Mouse (Mus musculus) heart, embryonic 14.5 days (tissue): Measurements from ENCODE around the gene Sorcs3. TPM values are rescaled to one million over a fixed set of nuclear protein-coding genes. Genes with fewer than 3 reads are reported as not detected.

ENCODE experiments used
- ATAC-seq: fragments of 200-750 bp; cut with Nextera tagmentation; 2 replicates; pipeline ENCODE4 v1.8.0; 2017; ENCODE audit warnings: low read depth, moderate TSS enrichment; ENCODE audit not compliant: insufficient number of reproducible peaks, insufficient read depth, low FRiP score
- H3K27ac ChIP-seq, 2 experiments: fragments of 200-500 bp in 1 of 2; fragments of 300-500 bp in 1 of 2; sonication (generic) in 1 of 2; replicated peaks in 1 of 2; 2 replicates each; pipeline ENCODE4 v1.5.1; 2012 to 2014; ENCODE audit warnings: low read depth in 2 of 2, low read length in 2 of 2, control low read depth in 1 of 2, mild to moderate bottlenecking in 1 of 2, mixed read lengths in 1 of 2; ENCODE audit not compliant: control insufficient read depth in 1 of 2, insufficient read depth in 1 of 2
- H3K27me3 ChIP-seq: fragments of 300-500 bp; sonication (generic); 2 replicates; pipeline ENCODE4 v1.6.1; 2014; ENCODE audit warnings: mild to moderate bottlenecking, low read length, control low read depth; ENCODE audit not compliant: control insufficient read depth, insufficient read depth
- H3K36me3 ChIP-seq: fragments of 300-500 bp; sonication (generic); 2 replicates; pipeline ENCODE4 v1.6.1; 2014; ENCODE audit warnings: mild to moderate bottlenecking, control low read depth, low read length, mixed read lengths; ENCODE audit not compliant: control insufficient read depth, insufficient read depth
- H3K4me1 ChIP-seq, 2 experiments: fragments of 200-500 bp in 1 of 2; fragments of 300-500 bp in 1 of 2; sonication (generic) in 1 of 2; 2 replicates each; pipeline ENCODE4 v1.6.1; 2012 to 2014; ENCODE audit warnings: low read length in 2 of 2, control low read depth in 1 of 2, mixed read lengths in 1 of 2; ENCODE audit not compliant: control insufficient read depth in 2 of 2, insufficient read depth in 2 of 2
- H3K4me2 ChIP-seq: fragments of 300-500 bp; sonication (generic); 2 replicates; pipeline ENCODE4 v1.6.1; 2014; ENCODE audit warnings: mild to moderate bottlenecking, low read length
- H3K4me3 ChIP-seq, 2 experiments: fragments of 200-500 bp in 1 of 2; fragments of 300-500 bp in 1 of 2; sonication (generic) in 1 of 2; 2 replicates each; pipeline ENCODE4 v1.5.1; 2012 to 2014; ENCODE audit warnings: low read length in 2 of 2, mild to moderate bottlenecking in 2 of 2, control low read depth in 1 of 2, low read depth in 1 of 2, moderate library complexity in 1 of 2; ENCODE audit not compliant: control insufficient read depth in 1 of 2, insufficient read depth in 1 of 2
- H3K9ac ChIP-seq: fragments of 300-500 bp; sonication (generic); 2 replicates; pipeline ENCODE4 v1.6.1; 2014; ENCODE audit warnings: mild to moderate bottlenecking, low read length
- H3K9me3 ChIP-seq: fragments of 300-500 bp; sonication (generic); 2 replicates; pipeline ENCODE4 v1.6.1; 2016; ENCODE audit warnings: low read length, control low read depth; ENCODE audit not compliant: control insufficient read depth
- WGBS: fragments of 180-500 bp; shearing (Covaris S2); extraction: QIAGEN DNeasy Blood & Tissue Kit; methylation state at CpG from one replicate; pipeline ENCODE4 v1.1.7; 2014; 5-methylcytosine and 5-hydroxymethylcytosine counted together
- polyA plus RNA-seq: library from polyadenylated mRNA; unstranded; fragments of >200 nt; fragmentation: Nextera tagmentation; extraction: Ambion mirVana; gene quantifications from 2 replicates; pipeline ENCODE4 v1.2.1, GENCODE M21; 2014

The Sorcs3 gene
- polyA plus RNA-seq, 1 experiment from 2014 or later, result 0.39 TPM

GRCm38 (mm10) chr19:48533582-48533981, 327.8 kb downstream of the Sorcs3 start:
- Histone ChIP-seq H3K4me2 (no peak overlapping the region), H3K9me3 (no peaks in the 10 kb centered on the region), H3K27ac (no peak overlapping the region), H3K27me3 (no peaks in the 10 kb centered on the region), H3K4me3 (no peak overlapping the region), H3K9ac (no peak overlapping the region), H3K36me3 (no peaks in the 10 kb centered on the region), H3K4me1 (no peaks in the 10 kb centered on the region)
- no peak for ATAC-seq
- 75% methylated on average over 4 of the region's 4 CpGs for WGBS

GRCm38 (mm10) chr19:48544294-48544693, 338.5 kb downstream of the Sorcs3 start:
- Histone ChIP-seq H3K4me3 (no peak overlapping the region), H3K36me3 (no peaks in the 10 kb centered on the region), H3K27me3 (no peaks in the 10 kb centered on the region), H3K4me2 (no peak overlapping the region), H3K9me3 (no peaks in the 10 kb centered on the region), H3K9ac (no peak overlapping the region), H3K27ac (no peak overlapping the region), H3K4me1 (no peaks in the 10 kb centered on the region)
- no peak for ATAC-seq

GRCm38 (mm10) chr19:48545421-48546132, 339.8 kb downstream of the Sorcs3 start:
- ATAC-seq, result no peak
- no peak overlapping the region for H3K4me2 ChIP-seq
- 90% methylated on average over 7 of the region's 7 CpGs for WGBS
- no peak overlapping the region for H3K27ac ChIP-seq
- H3K9ac ChIP-seq, result no peak overlapping the region
- H3K36me3 ChIP-seq, result no peaks in the 10 kb centered on the region
- no peak overlapping the region for H3K4me3 ChIP-seq
- H3K9me3 ChIP-seq, result no peaks in the 10 kb centered on the region
- no peaks in the 10 kb centered on the region for H3K4me1 ChIP-seq
- no peaks in the 10 kb centered on the region for H3K27me3 ChIP-seq

GRCm38 (mm10) chr19:48546133-48546448, 340.3 kb downstream of the Sorcs3 start:
- no peaks in the 10 kb centered on the region for H3K27me3 ChIP-seq
- no peak overlapping the region for H3K4me3 ChIP-seq
- H3K4me2 ChIP-seq, result no peak overlapping the region
- no peaks in the 10 kb centered on the region for H3K4me1 ChIP-seq
- H3K9me3 ChIP-seq, result no peaks in the 10 kb centered on the region
- WGBS, result 78% methylated on average over 2 of the region's 2 CpGs
- no peak overlapping the region for H3K27ac ChIP-seq
- H3K9ac ChIP-seq, result no peak overlapping the region
- no peak for ATAC-seq
- H3K36me3 ChIP-seq, result no peaks in the 10 kb centered on the region

GRCm38 (mm10) chr19:48548143-48548881, 342.5 kb downstream of the Sorcs3 start:
- Histone ChIP-seq H3K4me1 (no peaks in the 10 kb centered on the region), H3K36me3 (no peaks in the 10 kb centered on the region), H3K4me2 (no peak overlapping the region), H3K27ac (no peak overlapping the region), H3K9me3 (no peaks in the 10 kb centered on the region), H3K27me3 (no peaks in the 10 kb centered on the region), H3K9ac (no peak overlapping the region), H3K4me3 (no peak overlapping the region)
- no peak for ATAC-seq
- 58% methylated on average over 9 of the region's 9 CpGs for WGBS

GRCm38 (mm10) chr19:48559432-48559831, 353.6 kb downstream of the Sorcs3 start:
- ATAC-seq, result no peak
- WGBS, result 50% methylated on average over 2 of the region's 2 CpGs
- no peaks in the 10 kb centered on the region for H3K36me3 ChIP-seq

GRCm38 (mm10) chr19:48575736-48576135, 369.9 kb downstream of the Sorcs3 start:
- no peak for ATAC-seq
- Histone ChIP-seq H3K4me1 (no peaks in the 10 kb centered on the region), H3K27ac (no peak overlapping the region), H3K4me3 (no peak overlapping the region), H3K4me2 (no peak overlapping the region), H3K9me3 (no peaks in the 10 kb centered on the region), H3K9ac (no peak overlapping the region), H3K27me3 (no peaks in the 10 kb centered on the region), H3K36me3 (no peaks in the 10 kb centered on the region)
- WGBS, result 70% methylated on average over 1 of the region's 1 CpGs

More at GRCm38 (mm10) chr19:48559432-48559831, 353.6 kb downstream of the Sorcs3 start:
- Histone ChIP-seq H3K4me1 (no peaks in the 10 kb centered on the region), H3K27ac (no peak overlapping the region), H3K4me3 (no peak overlapping the region), H3K9ac (no peak overlapping the region), H3K4me2 (no peak overlapping the region), H3K9me3 (no peaks in the 10 kb centered on the region), H3K27me3 (no peaks in the 10 kb centered on the region)
